Mouse (Mus musculus) olfactory bulb, adult 2 months (tissue): Measurements from ENCODE around the gene Taf9b. TPM values are rescaled to one million over a fixed set of nuclear protein-coding genes. Genes with fewer than 3 reads are reported as not detected.

ENCODE experiments used
- H3K27ac ChIP-seq: fragments of 200-500 bp; 2 replicates; pipeline ENCODE4 v1.5.1; 2012; ENCODE audit warnings: low read depth, low read length; ENCODE audit not compliant: insufficient read depth
- H3K4me1 ChIP-seq: fragments of 200-500 bp; 2 replicates; pipeline ENCODE4 v1.6.1; 2012; ENCODE audit warnings: low read length; ENCODE audit not compliant: control insufficient read depth, insufficient read depth
- H3K4me3 ChIP-seq: fragments of 200-500 bp; 2 replicates; pipeline ENCODE4 v1.5.1; 2012; ENCODE audit warnings: mild to moderate bottlenecking, low read depth, low read length, moderate library complexity; ENCODE audit not compliant: insufficient read depth
- CTCF ChIP-seq: fragments of 200-500 bp; IDR thresholded peaks from 2 replicates; pipeline ENCODE4 v1.5.1; 2012; ENCODE audit warnings: low read depth, mild to moderate bottlenecking, low read length, moderate library complexity; ENCODE audit not compliant: insufficient read depth
- POLR2A ChIP-seq: fragments of 200-500 bp; IDR thresholded peaks from 2 replicates; pipeline ENCODE4 v1.6.1; 2012; ENCODE audit warnings: mild to moderate bottlenecking, low read depth, low read length, moderate library complexity; ENCODE audit not compliant: insufficient read depth
- WGBS: fragments of 180-500 bp; shearing (Covaris S2); methylation state at CpG from one replicate; pipeline ENCODE4 v1.1.7; 2018; 5-methylcytosine and 5-hydroxymethylcytosine counted together
- polyA plus RNA-seq: library from polyadenylated mRNA; stranded (reverse); fragments of >200 nt; gene quantifications from 2 replicates; pipeline ENCODE4 v1.2.4, GENCODE M21; 2012; ENCODE audit warnings: low replicate concordance; ENCODE audit not compliant: missing spikeins, insufficient read depth, insufficient read length

Taf9b gene
- polyA plus RNA-seq, 1 experiment: not detected

- 64% methylated on average over 5 of the region's 5 CpGs for WGBS
- Histone ChIP-seq H3K27ac (no peak overlapping the region), H3K4me1 (no peaks in the 10 kb centered on the region)
These were observed 57.0 kb downstream of the Taf9b start for GRCm38 (mm10) chrX:106163995-106164394.

More at GRCm38 (mm10) chrX:106163995-106164394, 57.0 kb downstream of the Taf9b start:
- TF ChIP-seq POLR2A (no peak), CTCF (no peak)
- no peak overlapping the region for H3K4me3 ChIP-seq

Other genes starting within 250 kb of the Taf9b start
- not detected in 2 replicates for gene Magt1, start 209.3 kb downstream of the Taf9b start, polyA plus RNA-seq
- gene Cox7b, start 205.5 kb downstream of the Taf9b start, polyA plus RNA-seq: not detected in 2 replicates
- not detected in 2 replicates for gene Atp7a, start 193.9 kb downstream of the Taf9b start, polyA plus RNA-seq
- not detected in 2 replicates for gene Tlr13, start 78.0 kb downstream of the Taf9b start, polyA plus RNA-seq
- gene Pgk1, start 34.1 kb downstream of the Taf9b start, polyA plus RNA-seq: 254 TPM in 1 of 2 replicates, not detected in the other
- gene Fnd3c2, start 34.2 kb upstream of the Taf9b start, polyA plus RNA-seq: not detected in 2 replicates